Mouse (Mus musculus) neural tube, embryonic 11.5 days (tissue): Measurements from ENCODE around the gene Pcyox1. TPM values are rescaled to one million over a fixed set of nuclear protein-coding genes. Genes with fewer than 3 reads are reported as not detected.
"Not testable (repeated sequence)": the region's sequence is repeated elsewhere in the genome, so short reads cannot be mapped to it uniquely, and the experiment has no call there.

Experiments
- ATAC-seq: fragments of 200-750 bp; cut with Nextera tagmentation; 2 replicates; pipeline ENCODE4 v1.8.0; 2017; ENCODE audit warnings: moderate number of reproducible peaks, mild to moderate bottlenecking, moderate TSS enrichment, moderate library complexity; ENCODE audit not compliant: insufficient read depth, low FRiP score, low TSS enrichment
- DNase-seq: peaks from one replicate; pipeline ENCODE4 v3.0.0-alpha.2; 2015; ENCODE audit warnings: low spot score
- H3K27ac ChIP-seq: fragments of 300-500 bp; sonication (generic); 2 replicates; pipeline ENCODE4 v1.5.1; 2014; ENCODE audit warnings: low read depth, mild to moderate bottlenecking, low read length
- H3K27me3 ChIP-seq: fragments of 300-500 bp; sonication (generic); 2 replicates; pipeline ENCODE4 v1.6.1; 2014; ENCODE audit warnings: mild to moderate bottlenecking, low read length, mixed read lengths; ENCODE audit not compliant: control insufficient read depth, insufficient read depth
- H3K36me3 ChIP-seq: fragments of 300-500 bp; sonication (generic); 2 replicates; pipeline ENCODE4 v1.6.1; 2014; ENCODE audit warnings: mild to moderate bottlenecking, low read length, moderate library complexity, mixed read lengths; ENCODE audit not compliant: control insufficient read depth, insufficient read depth
- H3K4me1 ChIP-seq: fragments of 300-500 bp; sonication (generic); 2 replicates; pipeline ENCODE4 v1.6.1; 2014; ENCODE audit warnings: low read length, mixed read lengths; ENCODE audit not compliant: control insufficient read depth, insufficient read depth
- H3K4me2 ChIP-seq: fragments of 300-500 bp; sonication (generic); 2 replicates; pipeline ENCODE4 v1.6.1; 2014; ENCODE audit warnings: low read depth, mild to moderate bottlenecking, moderate library complexity
- H3K4me3 ChIP-seq: fragments of 300-500 bp; sonication (generic); 2 replicates; pipeline ENCODE4 v1.5.1; 2014; ENCODE audit warnings: low read depth, low read length
- H3K9ac ChIP-seq: fragments of 300-500 bp; sonication (generic); 2 replicates; pipeline ENCODE4 v1.6.1; 2014; ENCODE audit warnings: mild to moderate bottlenecking, low read length
- H3K9me3 ChIP-seq: fragments of 300-500 bp; sonication (generic); 2 replicates; pipeline ENCODE4 v1.6.1; 2016; ENCODE audit warnings: low read length; ENCODE audit not compliant: control insufficient read depth
- WGBS: fragments of 180-500 bp; shearing (Covaris S2); extraction: QIAGEN DNeasy Blood & Tissue Kit; methylation state at CpG from one replicate; pipeline ENCODE4 v1.1.7; 2014; 5-methylcytosine and 5-hydroxymethylcytosine counted together
- polyA plus RNA-seq: library from polyadenylated mRNA; unstranded; fragments of >200 nt; fragmentation: Nextera tagmentation; extraction: Ambion mirVana; gene quantifications from 2 replicates; pipeline ENCODE4 v1.2.1, GENCODE M21; 2014

Gene Pcyox1
- polyA plus RNA-seq, 1 experiment from 2014 or later, result 105 TPM

DNA sequence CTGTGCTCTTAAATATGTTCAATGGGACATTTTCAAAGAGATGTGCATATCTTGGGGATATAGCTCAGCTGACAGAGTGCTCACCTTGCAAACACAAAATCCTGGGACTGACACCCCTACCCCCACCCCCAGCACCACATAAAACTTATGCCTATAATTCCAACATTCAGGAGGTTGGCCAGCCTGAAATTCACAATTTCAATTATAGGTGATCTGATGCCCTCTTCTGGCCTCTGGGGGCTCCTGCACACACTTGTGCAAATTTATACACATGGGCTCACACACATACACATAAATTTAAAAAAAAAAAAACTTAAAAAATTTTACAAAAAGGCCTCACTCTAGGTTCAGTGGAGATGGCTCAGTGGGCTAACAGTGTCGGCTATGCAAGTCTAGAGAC is 3.8 kb downstream of the Pcyox1 start:
- WGBS, result 100% methylated on average over 1 of the region's 1 CpGs
- H3K4me3 ChIP-seq, result no peak overlapping the region

DNA sequence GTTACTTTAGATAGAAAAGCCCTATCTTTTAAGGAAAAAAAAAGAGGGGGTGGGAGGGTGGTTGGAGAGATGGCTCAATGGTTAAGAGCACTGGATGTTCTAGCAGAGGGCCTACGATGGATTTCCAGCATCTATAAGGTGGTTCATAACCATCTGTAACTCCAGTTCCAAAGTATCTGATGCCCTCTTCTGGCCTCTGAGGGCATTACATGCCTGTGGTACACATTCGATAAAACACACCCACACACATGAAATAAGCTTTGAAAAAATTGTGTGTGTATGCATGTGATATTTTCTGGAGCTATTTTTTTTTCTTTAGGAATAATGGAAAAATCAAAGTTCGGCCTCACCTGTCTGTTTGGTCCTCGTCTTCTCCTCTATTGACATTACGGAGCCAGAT is 5.6 kb downstream of the Pcyox1 start:
- no peak overlapping the region for H3K27ac ChIP-seq
- ATAC-seq (no peak), DNase-seq (no peak)
- H3K36me3 ChIP-seq, result peaks cover 24% of the 10 kb centered on the region
- WGBS, result 94% methylated on average over 5 of the region's 5 CpGs
- no peaks in the 10 kb centered on the region for H3K27me3 ChIP-seq
- peaks cover 8% of the 10 kb centered on the region for H3K4me1 ChIP-seq
- no peaks in the 10 kb centered on the region for H3K9me3 ChIP-seq
- no peak overlapping the region for H3K4me3 ChIP-seq
- H3K4me2 ChIP-seq, result no peak overlapping the region
- H3K9ac ChIP-seq, result no peak overlapping the region

More for the DNA sequence above, 3.8 kb downstream of the Pcyox1 start:
- no peak overlapping the region for H3K9ac ChIP-seq
- no peak for ATAC-seq
- H3K27me3 ChIP-seq, result no peaks in the 10 kb centered on the region
- H3K36me3 ChIP-seq, result peaks cover 19% of the 10 kb centered on the region
- no peak overlapping the region for H3K27ac ChIP-seq
- no peak for DNase-seq
- H3K4me1 ChIP-seq, result peaks cover 8% of the 10 kb centered on the region
- H3K9me3 ChIP-seq, result no peaks in the 10 kb centered on the region
- H3K4me2 ChIP-seq, result no peak overlapping the region

DNA sequence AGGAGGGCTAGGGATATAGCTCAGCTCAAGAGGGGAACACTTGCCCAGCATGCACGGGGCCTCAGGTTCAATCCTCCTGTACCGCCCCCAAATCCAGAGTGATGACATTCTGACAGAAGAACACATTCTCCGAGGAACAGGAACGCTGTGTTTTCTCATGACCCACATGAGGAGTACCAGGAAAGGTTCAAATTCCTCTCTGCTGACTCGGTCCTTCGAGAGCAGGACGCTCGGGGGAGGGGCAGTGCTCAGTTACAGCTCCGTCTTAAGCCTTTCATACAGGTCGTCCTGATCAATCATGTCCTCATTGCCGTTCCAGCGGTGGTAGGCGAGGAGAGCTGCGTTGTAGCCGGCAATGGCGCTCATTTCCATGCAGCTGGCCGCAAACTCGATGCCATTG is 8.5 kb downstream of the Pcyox1 start:
- Histone ChIP-seq H3K27me3 (no peaks in the 10 kb centered on the region), H3K9me3 (no peaks in the 10 kb centered on the region), H3K4me1 (no peaks in the 10 kb centered on the region), H3K4me3 (no peak overlapping the region), H3K36me3 (peaks cover 24% of the 10 kb centered on the region), H3K4me2 (no peak overlapping the region), H3K27ac (no peak overlapping the region), H3K9ac (no peak overlapping the region)
- DNase-seq (no peak), ATAC-seq (no peak)
- 84% methylated on average over 18 of the region's 18 CpGs for WGBS

DNA sequence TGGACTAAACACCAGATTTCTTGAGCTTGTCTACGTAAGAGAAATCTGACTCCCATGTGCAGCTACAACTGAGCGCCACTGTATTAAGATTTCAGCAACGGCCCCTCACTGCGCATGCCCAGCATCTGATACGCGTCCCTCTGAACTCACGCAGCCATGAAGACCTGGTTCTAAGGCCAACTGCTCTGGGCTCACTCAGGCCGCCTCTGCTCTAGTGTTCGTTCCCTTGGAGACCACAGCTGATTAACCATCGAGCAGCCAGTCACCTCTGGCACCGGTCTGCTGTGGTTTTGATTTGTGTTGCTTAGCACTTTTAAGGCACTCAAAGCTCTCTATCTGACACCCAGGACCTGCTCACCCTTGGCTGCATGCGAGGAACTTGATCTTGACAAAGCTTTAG is 9.6 kb downstream of the Pcyox1 start:
- Histone ChIP-seq H3K4me3 (no peak overlapping the region), H3K27ac (no peak overlapping the region), H3K27me3 (no peaks in the 10 kb centered on the region), H3K4me1 (no peaks in the 10 kb centered on the region), H3K9me3 (no peaks in the 10 kb centered on the region), H3K9ac (no peak overlapping the region), H3K36me3 (peaks cover 24% of the 10 kb centered on the region), H3K4me2 (no peak overlapping the region)
- WGBS, result 88% methylated on average over 12 of the region's 12 CpGs
- ATAC-seq (no peak), DNase-seq (no peak)

DNA sequence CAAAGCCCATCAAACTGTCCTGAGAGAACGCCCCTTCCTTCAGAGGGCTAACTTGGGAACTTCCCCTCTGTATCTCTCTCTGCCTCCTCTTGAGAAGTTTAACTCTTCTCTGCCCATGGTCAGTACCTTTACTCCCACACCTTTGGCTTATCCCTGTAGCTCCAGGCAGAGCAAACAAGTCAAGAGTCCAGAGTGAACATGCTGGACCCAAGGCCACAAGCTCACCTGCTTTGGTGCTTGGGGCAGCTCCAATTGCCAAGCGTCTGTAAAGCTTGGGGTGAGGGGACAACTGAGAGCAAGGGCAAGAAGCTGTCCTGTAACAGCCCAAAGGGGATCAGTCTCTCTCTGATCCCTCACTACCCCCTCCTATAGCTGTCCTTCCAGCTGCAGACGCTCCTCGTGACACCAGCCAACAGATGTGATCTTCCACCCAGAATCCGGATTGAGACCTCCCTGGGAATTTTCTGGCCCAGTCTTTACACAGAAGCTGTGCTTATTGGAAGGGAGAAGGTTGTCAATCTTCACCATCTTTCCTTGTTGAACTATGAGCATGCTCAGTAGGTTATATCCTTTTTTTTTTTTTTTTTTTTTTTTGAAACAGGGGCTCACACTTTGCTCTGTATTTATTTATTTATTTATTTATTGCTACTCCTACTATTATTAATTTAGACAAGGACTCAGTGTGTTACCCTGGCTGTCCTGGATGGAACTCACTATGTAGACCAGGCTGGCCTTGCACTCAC is 11.4 kb downstream of the Pcyox1 start:
- no peaks in the 10 kb centered on the region for H3K9me3 ChIP-seq
- DNase-seq, result no peak
- no peak overlapping the region for H3K4me2 ChIP-seq
- no peak overlapping the region for H3K27ac ChIP-seq
- 89% methylated on average over 5 of the region's 5 CpGs for WGBS
- H3K36me3 ChIP-seq, result peaks cover 18% of the 10 kb centered on the region
- no peak overlapping the region for H3K4me3 ChIP-seq
- H3K9ac ChIP-seq, result no peak overlapping the region
- H3K27me3 ChIP-seq, result no peaks in the 10 kb centered on the region
- no peak for ATAC-seq
- H3K4me1 ChIP-seq, result no peaks in the 10 kb centered on the region

DNA sequence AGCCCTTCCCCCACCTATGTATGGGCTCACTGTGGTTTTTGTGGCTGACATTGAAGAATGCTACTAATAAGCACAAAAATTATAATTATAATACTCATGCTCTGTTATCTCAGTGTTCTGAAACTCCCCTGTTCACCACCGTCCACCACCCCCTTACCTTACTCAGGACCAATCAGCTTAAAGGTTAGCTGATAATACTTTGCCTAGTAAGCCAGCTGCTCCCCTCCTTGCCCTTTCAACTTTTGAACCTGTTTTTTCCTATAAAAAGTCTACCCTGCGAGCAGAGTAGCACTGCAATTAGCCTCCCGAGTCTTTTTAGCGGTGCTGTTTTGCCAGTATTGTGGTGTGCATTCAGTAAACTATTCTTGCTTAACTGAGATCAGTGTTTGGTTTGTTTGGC is 12.3 kb downstream of the Pcyox1 start:
- Histone ChIP-seq H3K4me1 (no peaks in the 10 kb centered on the region), H3K4me3 (no peak overlapping the region), H3K36me3 (peaks cover 12% of the 10 kb centered on the region), H3K27me3 (no peaks in the 10 kb centered on the region), H3K9me3 (no peaks in the 10 kb centered on the region), H3K27ac (no peak overlapping the region), H3K9ac (no peak overlapping the region), H3K4me2 (no peak overlapping the region)
- DNase-seq (no peak), ATAC-seq (no peak)
- 77% methylated on average over 4 of the region's 4 CpGs for WGBS

DNA sequence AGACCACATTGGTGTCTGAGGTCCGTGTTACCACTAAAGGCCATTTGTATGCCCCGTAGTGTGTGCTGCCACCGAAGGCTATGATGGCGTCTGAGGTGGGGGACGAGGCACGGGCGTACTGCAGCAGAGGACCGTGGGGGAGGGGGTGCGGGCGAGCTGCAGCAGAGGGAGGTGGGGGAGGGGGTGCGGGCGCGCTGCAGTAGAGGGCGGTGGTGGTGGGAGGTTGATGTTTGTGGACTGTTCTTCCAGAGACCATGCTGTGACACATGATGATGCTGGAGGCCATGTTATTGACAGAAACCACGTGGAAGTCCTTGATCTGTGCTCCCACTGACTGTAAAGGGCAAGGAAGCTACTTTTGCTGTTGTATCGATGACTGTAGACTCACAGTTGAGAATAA is 13.6 kb downstream of the Pcyox1 start:
- Histone ChIP-seq H3K4me2 (no peak overlapping the region), H3K9me3 (no peaks in the 10 kb centered on the region), H3K27me3 (no peaks in the 10 kb centered on the region), H3K27ac (no peak overlapping the region), H3K9ac (no peak overlapping the region), H3K36me3 (peaks cover 8% of the 10 kb centered on the region), H3K4me1 (no peaks in the 10 kb centered on the region), H3K4me3 (no peak overlapping the region)
- ATAC-seq, result no peak
- 43% methylated on average over 16 of the region's 16 CpGs for WGBS
- no peak for DNase-seq

DNA sequence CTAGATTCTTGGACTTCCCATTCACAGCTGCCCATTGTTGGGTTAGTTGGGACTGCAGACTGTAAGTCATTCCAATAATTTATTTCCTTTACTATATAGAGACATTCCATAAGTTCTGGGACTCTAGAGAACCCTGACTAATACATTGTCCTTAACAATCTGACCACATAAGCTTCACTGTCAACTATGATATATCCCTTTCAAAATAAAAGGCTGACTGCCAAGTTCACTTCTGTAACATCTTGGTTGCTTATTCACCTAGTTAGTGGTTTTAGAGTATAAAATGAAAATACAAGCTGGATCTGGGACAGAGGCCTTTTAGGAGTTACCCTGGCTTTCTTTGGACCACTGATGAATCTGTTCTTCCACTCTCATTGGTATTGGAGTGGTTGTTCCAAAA is 14.4 kb downstream of the Pcyox1 start:
- Histone ChIP-seq H3K27ac (no peak overlapping the region), H3K27me3 (no peaks in the 10 kb centered on the region), H3K4me2 (no peak overlapping the region), H3K9me3 (no peaks in the 10 kb centered on the region), H3K4me3 (no peak overlapping the region), H3K36me3 (peaks cover 10% of the 10 kb centered on the region), H3K9ac (no peak overlapping the region), H3K4me1 (no peaks in the 10 kb centered on the region)
- ATAC-seq (no peak), DNase-seq (no peak)

DNA sequence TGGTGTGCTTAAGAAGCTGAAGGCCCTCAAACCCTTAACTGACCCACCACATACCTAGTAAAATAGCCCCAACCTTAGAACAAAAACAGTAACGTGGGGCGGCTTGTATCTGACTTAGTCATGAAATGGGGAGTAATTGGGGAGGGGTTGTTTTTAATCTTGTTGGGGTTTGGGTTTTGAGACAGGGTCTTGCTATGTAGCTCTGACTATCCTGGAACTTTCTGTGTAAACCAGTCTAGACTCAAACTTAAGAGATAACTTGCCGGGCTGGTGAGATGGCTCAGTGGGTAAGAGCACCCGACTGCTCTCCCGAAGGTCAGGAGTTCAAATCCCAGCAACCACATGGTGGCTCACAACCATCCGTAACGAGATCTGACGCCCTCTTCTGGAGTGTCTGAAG is 16.8 kb downstream of the Pcyox1 start:
- 66% methylated on average over 6 of the region's 8 CpGs for WGBS
- not testable (repeated sequence) for H3K27ac ChIP-seq, H3K9me3 ChIP-seq, ATAC-seq, H3K4me1 ChIP-seq, H3K9ac ChIP-seq, H3K4me3 ChIP-seq, DNase-seq, H3K27me3 ChIP-seq, H3K4me2 ChIP-seq
- H3K36me3 ChIP-seq, result peaks cover 14% of the 10 kb centered on the region
